17 mouse cellular contexts compared by ENCODE assay signal in the genomic region with DNA sequence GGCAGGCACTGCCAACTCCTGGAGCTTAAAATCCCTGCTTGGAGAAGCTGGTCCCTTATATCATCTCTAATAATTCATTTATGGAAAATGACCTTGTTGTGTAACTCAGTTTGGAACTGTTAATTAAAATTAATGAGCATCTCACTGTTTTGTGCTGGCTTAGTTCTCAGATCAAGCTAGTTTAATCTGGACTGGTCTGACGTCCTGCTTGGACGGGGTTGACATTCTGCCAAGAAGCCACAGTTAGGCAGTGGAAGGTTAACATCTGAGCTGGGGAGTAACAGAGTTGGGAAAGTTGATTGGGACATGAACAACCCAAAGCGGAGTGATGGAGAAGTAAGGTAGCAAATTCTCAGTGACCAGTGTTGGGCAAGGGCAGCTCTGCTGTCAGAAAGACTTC.
A peak's percentile ranks its signal among the peaks of the same experiment; 100 is the strongest.
DNase-seq lines count a peak whose midpoint lies in the region; ATAC-seq lines count a peak whose summit lies in the region.
"Had no signal": no experiment of that assay in that cellular context is flagged by ENCODE, and none has a peak within 500 bp of the region (broad histone marks: within the 10 kb centered on the region; RNA-seq: fewer than 3 reads in every experiment).

No protein-coding gene starts in this region.

- no peak for ATAC-seq in granulocyte monocyte progenitor cell, adult 5-6 weeks (replicated peaks; ENCODE audit: poor library complexity, severe bottlenecking)
- ATAC-seq: forebrain, embryonic 16.5 days; hindbrain, postnatal 0 days; intestine, embryonic 15.5 days had no signal

- DNase-seq in adrenal gland, postnatal 10 days, result peak; percentile 3
- no peak for DNase-seq in adrenal gland, postnatal 4 days (ENCODE audit: low spot score in 2 of 2)
- peak; percentile 31 to 51 for DNase-seq in kidney, adult 8-10 months
- DNase-seq in kidney, postnatal 4 days, result no peak
- DNase-seq in kidney, postnatal 10 days, result peak; percentile 27
- DNase-seq in retina, postnatal 1 day, result peak; percentile 67
- DNase-seq in layer of hippocampus, postnatal 36 days, result no peak
- DNase-seq: adrenal gland, postnatal 25 days; cerebellum, adult 9-11 months; gastrocnemius, adult 2 months; heart, adult 11 months; heart, postnatal 36 days; thymus, postnatal 4 days had no signal

Comparison
In these comparisons a context has a peak if more than half of its experiments do, and no peak if none do; other contexts are left out.
1. DNase-seq: peak in adrenal gland, postnatal 10 days (single experiment), kidney, adult 8-10 months (2 of 2), kidney, postnatal 10 days (single experiment) and retina, postnatal 1 day (single experiment); none in adrenal gland, postnatal 4 days (0 of 2), kidney, postnatal 4 days (0 of 2) and layer of hippocampus, postnatal 36 days (0 of 2).